Mouse (Mus musculus): ENCODE measurements around the gene Adm. TPM values are rescaled to one million over a fixed set of nuclear protein-coding genes. Genes with fewer than 3 reads are reported as not detected.

Gene Adm
- total RNA-seq, 2 experiments from 2014 or later, result not detected

- ATAC-seq (replicated peaks; ENCODE audit: low FRiP score, poor library complexity, severe bottlenecking), result no peak
These were observed 23.0 kb downstream of the Adm start for GRCm38 (mm10) chr7:110650491-110650890.

- ATAC-seq (replicated peaks; ENCODE audit: low FRiP score, poor library complexity, severe bottlenecking), result no peak
These were observed 23.6 kb downstream of the Adm start for GRCm38 (mm10) chr7:110651091-110651490.

GRCm38 (mm10) chr7:110655230-110655629, 27.8 kb downstream of the Adm start:
- ATAC-seq (replicated peaks; ENCODE audit: low FRiP score, poor library complexity, severe bottlenecking), result no peak

- no peak for ATAC-seq (replicated peaks; ENCODE audit: low FRiP score, poor library complexity, severe bottlenecking)
These were observed 28.5 kb downstream of the Adm start for GRCm38 (mm10) chr7:110655966-110656365.

GRCm38 (mm10) chr7:110658378-110658928, 31.0 kb downstream of the Adm start:
- no peak for ATAC-seq (replicated peaks; ENCODE audit: low FRiP score, poor library complexity, severe bottlenecking)

- ATAC-seq (replicated peaks; ENCODE audit: low FRiP score, poor library complexity, severe bottlenecking), result no peak
These were observed 39.1 kb downstream of the Adm start for GRCm38 (mm10) chr7:110666537-110666936.

- no peak for ATAC-seq (replicated peaks; ENCODE audit: low FRiP score, poor library complexity, severe bottlenecking)
These were observed 40.8 kb downstream of the Adm start for GRCm38 (mm10) chr7:110668247-110668646.

- no peak for ATAC-seq (replicated peaks; ENCODE audit: low FRiP score, poor library complexity, severe bottlenecking)
These were observed 41.3 kb downstream of the Adm start for GRCm38 (mm10) chr7:110668756-110669155.

GRCm38 (mm10) chr7:110671121-110671680, 43.7 kb downstream of the Adm start:
- no peak for ATAC-seq (replicated peaks; ENCODE audit: low FRiP score, poor library complexity, severe bottlenecking)

Other genes with a start within 250 kb of the Adm start
- gene Sbf2, start 12.7 kb upstream of the Adm start, total RNA-seq (2015; ENCODE audit: low replicate concordance), result 10.9 and 15.5 TPM in 2 replicates
- 0.38 and 4.1 TPM in 2 replicates for gene Sbf2, start 12.7 kb upstream of the Adm start, total RNA-seq (2017; ENCODE audit: low replicate concordance)
- 80.7 and 109 TPM in 2 replicates for gene Ampd3, start 140.5 kb downstream of the Adm start, total RNA-seq (2015; ENCODE audit: low replicate concordance)
- 72.2 and 104 TPM in 2 replicates for gene Ampd3, start 140.5 kb downstream of the Adm start, total RNA-seq (2017; ENCODE audit: low replicate concordance)
- gene Rnf141, start 216.8 kb downstream of the Adm start, total RNA-seq (2015; ENCODE audit: low replicate concordance), result 42.2 and 46.1 TPM in 2 replicates
- 27.2 and 59.8 TPM in 2 replicates for gene Rnf141, start 216.8 kb downstream of the Adm start, total RNA-seq (2017; ENCODE audit: low replicate concordance)
- not detected in 2 replicates for gene Lyve1, start 235.6 kb downstream of the Adm start, total RNA-seq (2015; ENCODE audit: low replicate concordance)
- not detected in 2 replicates for gene Lyve1, start 235.6 kb downstream of the Adm start, total RNA-seq (2017; ENCODE audit: low replicate concordance)